Mouse (Mus musculus) T-helper 2 cell (primary cell): ENCODE measurements around the gene Trmu.

Experiments used
- in situ Hi-C: fragments of 300-600 bp; cut with MboI, MseI; formaldehyde crosslinking; loops from one replicate; pipeline ENCODE4 v1.15.1; 2025; ENCODE audit warnings: high pct_unique_total_duplicates

Trmu gene

DNA sequence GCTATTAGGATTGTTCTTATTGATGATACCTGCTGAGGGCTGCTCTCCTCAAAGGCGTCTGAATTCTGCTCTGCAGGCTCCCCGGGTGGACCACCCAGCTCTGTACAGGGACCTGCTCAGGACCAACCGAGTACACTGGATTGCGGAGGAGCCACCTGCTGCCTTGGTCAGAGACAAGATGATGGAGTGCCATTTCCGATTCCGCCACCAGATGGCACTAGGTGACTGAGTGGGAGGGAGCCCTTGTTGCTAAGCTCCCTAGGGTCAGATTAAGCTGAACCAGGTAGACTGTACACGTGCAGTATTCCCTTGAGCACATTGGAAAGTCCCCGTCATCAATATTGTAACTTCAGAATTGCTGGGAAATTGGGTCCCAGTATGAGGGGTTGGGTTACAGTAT is 17.2 kb downstream of the Trmu start:
- in situ Hi-C loops = no loop called here

GRCm38 (mm10) chr15:85897113-85897512 is 18.0 kb downstream of the Trmu start:
- in situ Hi-C loops = no loop called here

GRCm38 (mm10) chr15:85899396-85899795 is 20.3 kb downstream of the Trmu start:
- in situ Hi-C loops = no loop called here

DNA sequence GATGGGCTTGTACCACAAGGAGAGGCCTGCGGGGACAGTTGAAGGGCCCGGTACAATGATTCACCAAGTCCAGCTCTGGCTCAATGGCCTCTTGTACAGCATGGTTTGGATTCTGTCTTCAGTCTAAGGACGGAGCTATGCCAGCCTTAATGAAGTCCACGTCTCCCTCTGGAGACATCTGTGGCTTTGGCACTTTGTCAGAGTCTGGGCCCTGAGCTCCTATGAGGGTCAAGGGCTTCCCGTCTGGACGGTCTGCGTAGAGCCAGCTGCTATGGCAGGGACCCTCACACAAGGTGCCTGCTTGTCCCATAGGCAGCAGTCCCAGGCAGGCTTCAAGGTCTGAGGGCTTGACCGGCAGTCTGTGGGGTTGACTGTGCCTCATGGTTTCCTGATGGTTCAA is 21.2 kb downstream of the Trmu start:
- in situ Hi-C loops = no loop called here

GRCm38 (mm10) chr15:85900801-85901200 is 21.7 kb downstream of the Trmu start:
- in situ Hi-C loops = no loop called here

DNA sequence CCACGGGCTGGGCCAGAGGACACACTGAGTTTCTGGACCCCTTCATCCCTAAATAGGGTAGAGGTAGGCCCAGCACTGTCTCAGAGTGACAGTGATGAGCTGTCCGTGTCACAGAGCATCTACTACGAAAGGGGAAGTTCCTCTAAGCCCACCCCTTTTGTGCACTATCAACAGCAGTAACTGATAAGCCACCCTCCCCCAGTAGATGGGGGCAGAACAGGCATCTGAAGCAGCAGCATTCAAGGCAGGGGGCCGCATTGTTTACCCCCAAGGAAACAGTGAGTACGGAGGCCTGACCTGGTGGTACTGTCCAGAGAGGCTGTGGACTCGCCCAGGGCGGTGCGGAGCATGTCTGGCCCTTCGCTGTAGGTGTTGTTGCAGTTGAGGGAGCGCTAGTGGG is 23.4 kb downstream of the Trmu start:
- in situ Hi-C loops = no loop called here

DNA sequence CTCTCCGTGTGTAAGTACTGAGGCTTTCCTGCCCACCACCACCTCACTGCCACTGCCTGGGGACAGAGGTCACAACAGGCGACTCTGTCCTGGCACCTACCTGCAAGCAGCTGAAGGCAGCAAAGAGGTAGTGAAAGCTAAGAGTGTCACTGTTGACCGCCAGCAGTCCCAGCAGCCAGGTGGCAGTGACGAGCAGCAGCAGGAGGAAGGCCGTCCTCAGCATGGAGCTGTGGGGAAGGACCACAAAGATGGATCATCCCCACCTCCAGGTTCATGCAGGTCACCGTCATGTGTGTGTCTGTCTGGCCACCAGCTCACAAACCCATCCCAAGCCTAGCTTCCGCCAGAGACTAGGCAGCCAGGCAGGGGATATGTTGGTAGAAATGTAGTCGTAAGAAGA is 24.7 kb downstream of the Trmu start:
- in situ Hi-C loops = no loop called here

- in situ Hi-C loops = no loop called here
Measured at GRCm38 (mm10) chr15:85908660-85909491, 29.8 kb downstream of the Trmu start.

DNA sequence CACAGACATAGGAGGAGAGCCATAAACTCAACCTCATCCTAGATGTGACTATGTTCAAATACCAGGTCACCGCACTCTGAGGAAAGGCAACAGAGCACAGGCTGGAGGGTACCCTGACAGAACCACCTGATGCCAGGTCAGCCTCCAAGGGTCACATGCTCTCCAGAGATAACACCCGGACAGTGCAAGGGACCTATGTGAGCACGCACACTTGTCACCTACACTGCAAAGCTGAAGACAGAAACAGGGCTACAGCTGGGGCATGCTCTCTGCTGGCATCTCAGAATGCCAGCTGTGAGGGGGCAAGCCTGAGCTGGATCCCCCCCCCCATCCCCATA is 30.3 kb downstream of the Trmu start:
- in situ Hi-C loops = no loop called here

DNA sequence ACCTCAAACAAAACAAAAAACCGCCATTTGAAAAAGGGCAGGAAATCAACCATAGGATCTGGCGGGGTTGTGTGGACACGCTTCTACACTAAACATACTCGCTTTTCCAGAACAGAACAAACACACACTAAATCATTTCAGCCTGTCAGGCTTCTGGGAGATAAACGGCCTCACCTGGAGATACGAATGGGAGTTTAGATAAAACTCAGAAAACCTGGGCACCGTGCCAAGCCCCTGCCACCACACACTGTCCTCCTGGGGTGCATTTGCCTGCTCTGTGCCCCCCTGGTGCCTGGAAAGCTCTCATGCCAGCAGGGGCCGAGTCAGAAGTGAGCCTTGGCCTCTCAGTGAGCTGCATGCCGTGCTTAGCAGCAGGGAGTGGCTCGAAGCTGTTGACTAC is 30.8 kb downstream of the Trmu start:
- in situ Hi-C loops = loop anchor here (5.0 kb wide), 2 partner anchors 132 to 222 kb away; no protein-coding TSS in a partner anchor

- in situ Hi-C loops = loop anchor here (5.0 kb wide), 2 partner anchors 129 to 219 kb away; no protein-coding TSS in a partner anchor
Measured at GRCm38 (mm10) chr15:85913605-85914004, 34.5 kb downstream of the Trmu start.

GRCm38 (mm10) chr15:85919191-85919891 is 40.2 kb downstream of the Trmu start:
- in situ Hi-C loops = no loop called here

DNA sequence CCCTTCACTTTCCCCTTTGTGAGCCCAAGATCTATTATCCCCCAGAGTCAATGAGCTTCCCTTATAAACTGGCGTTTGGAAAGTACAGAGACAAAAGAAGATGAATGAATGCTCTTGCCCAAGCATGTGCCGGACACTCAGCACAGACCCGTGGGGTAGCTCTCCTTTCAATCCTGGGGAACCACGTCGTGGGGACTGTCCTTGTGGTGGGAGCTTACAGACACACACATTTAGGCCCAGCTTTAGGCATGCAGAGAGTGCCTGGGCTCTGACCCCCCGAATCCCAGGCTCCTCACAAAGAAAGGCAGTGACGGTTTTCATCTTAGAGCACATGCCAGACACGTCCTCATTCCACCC is 40.8 kb downstream of the Trmu start:
- in situ Hi-C loops = no loop called here

DNA sequence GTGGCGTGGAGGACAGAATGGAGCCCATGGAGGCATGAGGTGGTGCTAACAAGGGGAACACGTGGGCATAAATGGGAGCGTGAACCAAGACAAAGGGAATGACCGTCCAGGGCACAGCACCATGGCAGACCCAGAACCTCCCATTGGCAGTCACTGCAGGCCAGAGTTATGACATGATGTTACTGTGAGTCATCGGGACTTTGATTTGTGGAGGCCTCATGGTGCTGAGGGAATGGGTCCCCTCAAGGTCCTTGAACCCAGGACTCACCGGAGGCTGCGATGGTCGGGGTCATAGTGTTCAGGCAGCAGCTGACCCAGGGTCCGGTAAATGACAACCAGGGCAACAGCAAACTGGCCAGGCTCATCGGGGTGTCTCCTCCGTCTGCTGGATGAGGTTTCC is 42.7 kb downstream of the Trmu start:
- in situ Hi-C loops = no loop called here

- in situ Hi-C loops = no loop called here
Measured at GRCm38 (mm10) chr15:85928161-85928560, 49.0 kb downstream of the Trmu start.

DNA sequence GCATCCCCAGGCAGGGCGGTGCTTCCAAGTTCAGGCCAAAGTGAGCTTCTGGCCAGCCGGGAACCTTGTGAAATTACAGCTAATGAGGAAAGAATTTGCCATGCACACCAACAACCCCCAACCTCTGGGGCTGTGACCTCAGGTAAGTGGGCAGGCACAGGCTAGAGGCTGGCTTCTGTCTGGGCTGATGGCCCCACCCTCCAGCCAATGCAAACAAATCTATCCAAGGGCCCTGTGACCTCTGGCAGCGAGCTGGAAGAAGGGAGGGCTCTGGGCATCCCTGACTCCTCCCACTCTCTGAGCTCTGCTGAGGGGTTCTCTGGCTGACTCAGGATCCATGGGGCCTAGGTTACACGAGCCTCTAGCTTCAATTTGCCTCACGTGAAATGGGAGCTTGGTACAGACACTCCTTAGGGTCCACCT is 56.5 kb downstream of the Trmu start:
- in situ Hi-C loops = no loop called here
